Mouse (Mus musculus) layer of hippocampus, postnatal 14 days (tissue): Measurements from ENCODE around the gene Gm29094. TPM values are rescaled to one million over a fixed set of nuclear protein-coding genes. Genes with fewer than 3 reads are reported as not detected.
A peak's percentile ranks its signal among the peaks of the same experiment; 100 is the strongest.
"Not testable (repeated sequence)": the region's sequence is repeated elsewhere in the genome, so short reads cannot be mapped to it uniquely, and the experiment has no call there.

Experiments used
- DNase-seq, 2 experiments: peaks; one replicate each; pipeline ENCODE4 v3.0.0; 2021 to 2022; ENCODE audit warnings: low spot score in 2 of 2, mixed read lengths in 1 of 2
- long read RNA-seq, 2 experiments: library from polyadenylated mRNA; stranded (forward); transcript quantifications; one replicate each; pipeline ENCODE4 v2.0.0; 2021
- total RNA-seq, 2 experiments: library from RNA; stranded (reverse); gene quantifications; 2 replicates each; pipeline ENCODE4 v1.2.3; 2021

Gene Gm29094
- total RNA-seq = not detected
- long read RNA-seq, experiment 1 = 0 reads
- long read RNA-seq, experiment 2 = 0 reads

DNA sequence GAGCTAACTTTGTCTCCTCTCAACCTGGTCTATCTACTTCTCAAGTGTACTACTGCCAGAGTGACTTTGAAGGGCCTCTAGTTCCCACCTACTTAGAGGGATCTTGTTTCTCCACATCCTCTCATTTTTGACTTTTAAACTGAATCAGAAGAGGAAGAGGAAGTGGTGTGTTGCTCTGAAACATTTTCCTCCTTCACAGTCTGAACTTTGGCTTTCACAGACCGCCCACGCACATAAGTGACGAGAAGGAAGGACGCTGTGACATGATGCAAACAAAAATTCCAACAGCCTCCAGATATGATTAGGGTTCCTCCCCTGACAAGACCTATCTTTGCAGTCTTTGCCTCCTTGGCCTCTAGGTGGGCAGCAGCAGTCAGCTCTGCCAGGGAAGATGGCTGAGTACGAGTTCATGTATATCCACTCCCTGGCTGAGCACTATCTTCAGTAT is at the start of gene Gm29094, which contains the start of gene Bcl2a1b:
TSS of gene Gm29094 (plus strand) at position 411 of the 448 bp plus-strand sequence.
TSS of gene Bcl2a1b (plus strand) at position 241 of the 448 bp plus-strand sequence.
- DNase-seq = not testable (repeated sequence)

DNA sequence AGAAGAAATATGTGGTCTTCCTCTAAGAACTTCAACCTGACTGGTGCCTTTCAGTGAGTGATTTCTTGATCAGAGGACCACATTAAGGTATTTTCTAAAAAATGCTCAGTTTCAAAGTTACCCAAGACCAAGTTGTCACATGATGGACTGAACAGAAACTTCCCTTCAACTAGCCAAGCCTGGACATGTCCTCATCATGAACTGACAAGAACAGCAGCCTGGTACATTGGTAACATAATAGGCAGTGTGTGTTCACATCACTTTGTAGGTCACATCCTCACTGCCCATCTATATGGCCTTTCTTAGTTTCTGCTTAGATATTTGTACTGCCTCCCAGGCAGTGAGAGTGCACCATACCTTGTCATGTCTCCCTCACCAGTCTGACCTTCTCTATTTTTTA is 26.6 kb upstream of the Gm29094 start:
- not testable (repeated sequence) for DNase-seq

DNA sequence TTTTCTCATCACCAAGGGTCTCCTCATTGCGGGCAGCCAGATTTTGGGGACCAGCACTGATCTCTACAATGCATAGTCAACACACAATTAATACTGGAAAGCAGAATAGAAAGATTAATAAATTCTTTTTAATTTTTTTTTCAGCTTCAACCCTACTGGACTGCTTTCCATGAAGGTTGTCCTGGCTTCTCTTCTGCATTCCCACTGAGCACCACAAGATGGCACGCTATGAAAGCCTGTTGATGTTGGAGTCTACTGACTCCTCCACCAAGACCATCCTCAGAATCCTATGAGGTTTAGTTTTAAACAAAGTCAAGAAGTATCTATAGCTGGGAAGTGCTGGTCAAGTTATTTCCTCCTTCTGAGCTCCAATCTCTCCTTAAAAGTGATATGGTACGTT is 20.3 kb upstream of the Gm29094 start:
- peak; percentile 53 to 75 for DNase-seq

DNA sequence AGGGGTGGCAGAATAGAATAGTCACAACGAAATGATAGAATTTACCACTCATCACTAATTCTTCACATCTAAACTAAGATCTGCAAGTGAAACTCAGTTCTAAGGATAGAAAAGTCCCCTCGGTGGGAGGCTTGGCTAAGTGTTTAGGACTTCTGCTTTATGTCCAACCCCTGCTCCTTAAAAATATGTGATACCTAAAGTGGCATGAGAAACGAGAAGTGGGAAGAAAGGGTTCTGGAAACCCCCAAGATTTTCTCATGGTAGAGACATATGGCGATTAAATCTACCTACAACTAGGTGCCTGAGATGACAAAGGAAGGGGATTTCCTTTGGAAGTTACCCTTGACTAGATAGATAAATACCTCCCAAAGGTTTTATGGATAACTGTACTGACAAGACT is 19.7 kb upstream of the Gm29094 start:
- DNase-seq = not testable (repeated sequence)

DNA sequence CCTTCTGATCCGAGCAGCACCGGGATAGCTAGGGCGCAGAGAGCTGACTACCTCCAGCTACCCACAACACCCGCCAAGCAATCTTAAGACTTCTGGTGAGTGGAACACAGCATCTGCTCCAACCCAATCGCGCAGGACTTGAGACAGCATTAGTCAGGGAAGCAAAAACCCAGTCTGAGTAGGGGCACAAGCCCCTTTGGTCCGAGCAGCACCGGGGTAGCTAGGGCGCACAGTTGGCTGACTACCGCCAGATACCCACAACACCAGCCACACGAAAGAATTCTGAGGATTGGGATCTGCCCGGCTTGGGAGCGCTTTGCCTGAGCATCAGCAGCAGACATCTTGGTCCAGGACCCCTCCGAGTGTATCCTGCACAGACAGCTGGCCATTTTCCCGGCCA is 12.2 kb upstream of the Gm29094 start:
- not testable (repeated sequence) for DNase-seq

DNA sequence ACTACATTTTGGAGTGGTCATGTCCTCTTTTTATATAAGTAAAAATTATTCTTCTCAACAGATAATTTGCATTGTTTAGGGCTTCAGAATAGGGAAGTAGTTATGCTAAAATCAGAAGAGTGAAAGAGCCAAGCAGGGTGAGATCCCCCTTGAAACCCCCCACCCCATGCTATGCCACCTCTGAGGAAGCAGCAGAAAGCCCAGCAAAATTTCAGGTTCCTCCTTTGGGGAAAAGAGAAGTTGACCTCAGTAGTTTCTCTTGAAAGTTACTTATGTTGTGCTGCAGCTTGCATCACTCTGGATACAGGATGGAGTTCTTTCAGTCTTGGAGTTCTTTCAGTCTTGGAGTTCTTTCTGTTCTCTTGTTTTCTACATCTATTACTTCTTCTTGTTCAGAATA is 3.7 kb upstream of the Gm29094 start:
- not testable (repeated sequence) for DNase-seq

DNA sequence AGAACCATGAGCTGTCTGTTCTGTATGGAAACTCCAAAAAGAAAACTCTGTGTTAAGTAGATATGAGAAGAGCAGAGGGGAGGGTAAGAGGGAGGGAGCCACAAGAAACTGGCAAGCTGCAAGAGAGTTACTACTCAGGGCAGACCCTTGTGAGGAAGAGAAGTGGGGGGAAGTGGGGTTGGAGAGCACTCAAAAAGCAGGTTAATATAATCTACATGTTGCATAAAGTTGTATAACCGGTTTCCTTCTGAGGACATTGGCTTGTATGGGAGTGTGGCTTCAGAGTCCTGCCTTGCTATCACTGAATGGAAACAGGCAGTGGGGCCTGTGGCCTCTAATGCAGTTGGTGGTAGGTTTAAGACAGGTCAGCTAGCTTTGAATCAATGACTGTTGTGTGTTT is 1.7 kb upstream of the Gm29094 start:
- DNase-seq = not testable (repeated sequence)

DNA sequence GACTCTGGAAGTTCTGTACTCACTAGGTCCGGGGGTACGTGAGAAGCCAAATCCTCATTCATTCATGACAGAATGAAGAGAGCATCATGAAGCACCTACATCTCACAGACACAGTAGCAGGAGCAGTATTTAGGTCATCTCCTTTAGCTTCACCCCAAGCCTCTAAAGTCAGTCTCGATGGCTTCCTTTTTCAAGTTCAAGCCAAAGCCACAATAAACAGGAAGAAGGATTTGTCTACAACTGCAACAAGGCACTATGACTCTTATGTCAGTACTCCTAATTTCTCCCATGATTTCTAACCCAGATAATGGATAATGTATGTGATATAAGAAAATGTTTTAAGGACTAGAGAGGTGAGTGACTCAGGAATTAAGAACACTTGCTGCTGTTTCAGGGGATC is 830 bp upstream of the Gm29094 start:
- not testable (repeated sequence) for DNase-seq

DNA sequence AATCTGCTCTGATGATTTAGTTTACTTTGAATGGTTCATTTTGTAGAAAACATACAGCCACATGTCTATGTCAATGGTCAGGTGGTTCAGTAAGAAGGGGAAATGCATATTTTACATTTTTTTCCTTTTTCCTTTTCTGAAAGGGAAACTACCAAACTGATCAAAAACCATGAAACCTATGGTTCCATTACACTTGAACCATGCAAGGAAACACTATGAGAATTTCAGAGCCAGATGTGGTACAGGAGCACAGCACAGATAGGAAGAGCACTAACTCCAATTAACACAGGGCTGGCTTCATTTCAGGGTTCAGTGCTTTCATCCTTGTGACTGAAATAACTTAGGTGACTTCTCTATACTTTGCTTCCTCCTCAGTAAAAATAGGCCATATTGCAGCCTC is 3.1 kb downstream of the Gm29094 start:
- DNase-seq = not testable (repeated sequence)

DNA sequence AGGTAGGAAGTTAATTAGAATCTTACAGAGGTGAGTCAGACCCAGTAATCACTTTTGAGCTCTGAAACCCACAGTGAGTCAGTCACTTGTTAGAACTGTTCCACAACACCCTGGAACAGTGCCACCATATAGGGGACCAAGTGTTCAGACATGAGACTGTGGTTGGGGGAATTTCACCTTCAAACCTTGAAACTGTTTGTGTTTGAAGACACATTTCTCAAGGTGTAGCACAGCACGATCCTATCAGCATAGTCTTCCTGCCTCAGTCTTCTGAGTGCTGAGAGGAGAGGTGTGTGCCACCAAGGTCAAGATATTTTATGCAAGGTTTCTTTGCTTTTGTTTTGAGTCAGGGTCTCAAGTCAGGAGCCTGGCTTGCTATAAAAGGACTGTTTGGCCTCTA is 9.8 kb downstream of the Gm29094 start:
- DNase-seq = not testable (repeated sequence)

DNA sequence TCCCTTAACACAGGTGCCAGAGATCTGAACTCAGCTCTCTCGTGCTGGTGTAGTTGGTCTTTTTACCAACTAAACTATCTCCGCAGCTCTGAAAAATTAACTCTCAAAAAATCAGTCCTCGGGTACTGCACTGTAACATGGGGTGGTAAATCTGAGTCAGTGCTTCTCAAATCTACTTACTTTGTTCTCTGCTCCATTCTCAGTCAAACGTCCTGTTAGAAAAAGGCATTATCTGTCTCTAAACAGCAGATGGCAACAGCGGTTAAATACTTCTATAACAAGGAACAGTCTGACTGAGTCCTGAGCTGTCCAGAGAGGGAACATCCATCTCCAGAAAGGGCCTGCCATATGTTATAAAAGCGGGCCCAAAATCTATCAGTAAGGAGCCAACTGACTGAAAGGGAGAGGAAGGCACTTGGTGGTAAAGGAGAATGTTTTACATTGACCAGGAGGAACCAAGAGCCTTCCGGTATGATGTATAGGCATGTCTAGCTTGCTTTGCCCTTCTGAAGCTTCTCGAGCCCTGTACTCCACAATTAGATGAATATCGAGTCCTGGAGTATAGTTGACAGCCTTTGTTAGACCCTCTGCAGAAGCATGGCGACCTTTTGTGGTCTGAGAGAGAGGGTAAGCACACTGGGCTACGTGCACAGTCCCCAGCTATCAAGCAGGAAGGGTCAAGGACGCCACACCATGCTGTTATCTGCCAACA is 11.3 kb downstream of the Gm29094 start, which contains the start of gene Mthfs:
TSS of gene Mthfs (plus strand) at position 324 of the 712 bp plus-strand sequence.
- peak; percentile 28 to 44 for DNase-seq

DNA sequence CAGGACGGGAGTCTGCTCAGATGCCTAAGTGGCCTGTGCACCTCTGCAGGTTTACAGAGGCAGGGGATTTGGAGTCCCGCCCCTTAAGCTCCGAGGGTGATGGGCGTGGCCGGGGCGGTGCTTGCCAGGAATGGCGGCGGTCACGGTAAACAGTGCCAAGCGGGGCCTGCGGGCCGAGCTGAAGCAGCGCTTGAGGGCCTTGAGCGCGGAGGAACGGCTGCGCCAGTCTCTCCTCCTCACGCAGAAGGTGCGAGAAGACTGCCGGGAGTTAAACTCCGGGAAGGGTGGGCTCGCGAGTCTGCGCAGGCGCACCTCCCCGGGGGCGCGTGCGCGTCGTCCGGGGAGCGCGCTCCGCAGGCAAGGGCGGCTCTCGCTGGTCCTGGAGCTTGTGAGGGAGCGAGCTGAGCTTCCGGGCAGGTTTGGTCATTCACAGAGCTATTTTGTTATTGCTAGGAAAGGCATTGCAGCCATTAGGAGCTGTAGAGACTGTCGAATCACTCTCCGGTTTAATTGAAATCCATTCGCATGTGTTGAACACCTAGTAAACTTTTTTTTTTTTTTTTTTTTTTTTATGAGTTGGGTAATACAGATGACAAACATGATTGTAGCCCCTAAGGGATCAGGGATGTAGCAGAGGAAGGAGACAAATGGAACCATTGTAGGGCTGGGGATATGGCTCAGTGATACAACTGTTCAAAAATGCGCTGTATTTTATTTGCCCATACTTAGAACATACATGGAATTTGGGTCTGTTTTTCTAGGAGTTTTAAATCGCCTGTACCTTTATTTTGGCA is 12.1 kb downstream of the Gm29094 start:
- DNase-seq = peak; percentile 95 to 97

DNA sequence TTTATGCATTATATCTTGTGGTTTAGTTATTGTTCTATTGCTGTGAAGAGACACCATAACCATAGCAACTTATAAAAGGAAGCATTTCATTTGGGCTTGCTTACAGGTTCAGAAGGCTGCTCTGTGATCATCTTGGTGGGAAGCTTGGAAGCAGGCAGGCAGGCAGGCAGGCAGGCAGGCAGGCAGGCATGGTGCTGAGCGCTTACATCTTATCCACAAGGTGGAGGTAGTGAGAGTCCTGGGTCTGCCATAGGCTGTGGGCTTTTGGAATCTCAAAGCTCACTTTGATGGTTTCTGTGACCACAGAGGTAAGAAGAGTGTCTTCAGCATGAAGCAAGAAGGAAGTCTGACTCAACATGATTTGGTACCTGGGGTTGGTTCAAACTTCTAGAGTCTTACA is 13.2 kb downstream of the Gm29094 start:
- not testable (repeated sequence) for DNase-seq

DNA sequence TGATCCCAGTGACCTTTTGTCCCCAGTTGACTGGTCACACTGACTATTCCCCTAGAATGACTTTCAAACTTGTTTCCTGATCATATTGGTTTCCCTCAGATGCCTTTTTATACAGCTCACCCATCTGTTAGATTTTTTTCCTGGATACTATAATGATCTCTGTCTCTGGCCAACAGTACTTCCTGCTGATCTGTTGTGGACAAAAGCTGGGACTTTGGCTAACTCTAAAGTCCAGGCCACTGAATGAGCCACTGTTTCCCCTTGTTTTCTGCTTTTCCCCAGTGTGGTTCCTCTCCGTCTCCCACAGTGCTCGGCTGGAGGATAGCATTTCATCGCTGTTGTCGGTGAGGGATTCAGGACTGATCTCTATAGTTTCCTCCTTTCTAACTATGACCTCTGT is 19.0 kb downstream of the Gm29094 start:
- DNase-seq = not testable (repeated sequence)

DNA sequence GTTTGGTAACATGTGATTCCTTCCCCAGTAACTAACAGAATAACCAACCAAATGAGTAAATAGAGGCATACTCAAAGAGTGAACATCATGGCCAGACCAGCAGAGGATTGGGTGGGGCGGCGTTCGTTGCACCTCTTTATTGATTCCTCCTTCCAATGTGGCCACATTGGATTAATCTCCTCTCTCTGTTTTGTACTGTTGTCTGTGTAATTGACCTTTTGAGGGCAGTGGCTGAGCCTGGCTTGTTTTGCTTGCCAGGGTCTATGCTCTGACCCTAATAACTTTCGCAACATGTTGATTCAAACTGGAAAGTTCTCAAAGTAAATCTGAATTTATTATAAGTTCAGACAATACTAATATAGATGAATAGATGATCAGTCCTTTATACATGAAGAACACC is 20.5 kb downstream of the Gm29094 start:
- not testable (repeated sequence) for DNase-seq

DNA sequence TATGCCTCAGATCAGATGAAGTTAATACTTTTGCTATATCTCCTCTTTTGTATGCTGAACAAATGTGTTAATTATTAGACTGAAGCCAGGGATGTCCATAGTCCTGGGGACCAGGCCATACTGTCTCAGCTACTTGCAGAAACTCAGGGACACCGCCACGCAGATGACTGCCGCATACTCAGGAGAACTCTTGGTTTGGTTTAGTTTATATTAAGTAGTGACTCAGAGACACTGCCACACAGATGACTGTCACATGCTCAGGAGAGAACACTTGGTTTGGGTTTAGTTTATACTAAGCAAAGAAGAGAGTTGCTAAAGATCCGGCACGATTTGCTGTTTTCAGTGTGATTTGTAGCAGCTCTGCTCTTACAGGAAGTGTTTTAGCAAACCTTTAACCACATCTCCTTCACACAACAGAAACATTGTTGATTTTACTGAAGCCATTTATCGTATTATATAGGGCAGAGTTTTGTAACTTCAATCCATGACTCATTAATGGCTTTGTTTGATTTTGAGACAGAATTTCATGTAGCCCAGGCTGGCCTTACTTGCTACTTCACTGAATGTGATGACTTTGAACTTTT is 21.6 kb downstream of the Gm29094 start:
- not testable (repeated sequence) for DNase-seq

DNA sequence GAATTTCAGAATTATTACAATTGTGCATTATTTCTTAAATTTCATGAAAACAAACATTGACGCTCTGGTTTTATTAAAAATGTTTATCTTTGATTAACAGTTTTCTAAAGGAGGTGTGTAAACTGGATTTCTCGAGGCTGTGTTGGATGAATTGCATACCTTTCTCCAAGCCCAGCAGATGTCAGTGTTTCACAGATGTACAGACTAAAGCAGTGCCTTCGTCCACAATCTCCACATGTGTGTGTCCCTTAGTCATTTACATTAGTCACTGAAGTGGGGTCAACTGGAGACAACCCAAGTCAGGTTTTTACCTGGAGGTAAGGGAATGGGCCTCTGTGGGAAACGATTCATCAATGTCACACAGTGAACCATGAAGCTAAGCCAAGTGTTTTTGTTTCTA is 26.9 kb downstream of the Gm29094 start:
- DNase-seq = peak in 1 of 2 experiments; percentile 44

DNA sequence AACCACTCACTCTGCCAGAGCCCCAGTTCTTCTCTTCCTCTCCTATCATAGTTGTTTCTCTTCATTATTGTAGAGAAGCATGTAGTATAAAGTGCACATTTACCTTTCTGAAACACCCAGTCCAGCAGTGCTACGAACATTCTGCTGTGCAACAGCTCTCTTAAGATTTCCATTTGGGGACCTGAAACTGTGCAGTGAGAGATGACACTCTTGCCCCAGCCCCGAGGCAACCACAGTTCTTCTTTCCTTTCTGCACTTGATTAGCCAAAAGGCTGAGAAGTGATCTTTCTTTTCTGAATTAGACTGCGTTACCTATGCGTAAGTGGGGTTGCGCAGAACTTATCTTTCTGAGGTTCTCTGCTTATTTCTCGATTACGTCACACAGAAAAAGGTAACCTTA is 28.9 kb downstream of the Gm29094 start:
- DNase-seq = no peak

DNA sequence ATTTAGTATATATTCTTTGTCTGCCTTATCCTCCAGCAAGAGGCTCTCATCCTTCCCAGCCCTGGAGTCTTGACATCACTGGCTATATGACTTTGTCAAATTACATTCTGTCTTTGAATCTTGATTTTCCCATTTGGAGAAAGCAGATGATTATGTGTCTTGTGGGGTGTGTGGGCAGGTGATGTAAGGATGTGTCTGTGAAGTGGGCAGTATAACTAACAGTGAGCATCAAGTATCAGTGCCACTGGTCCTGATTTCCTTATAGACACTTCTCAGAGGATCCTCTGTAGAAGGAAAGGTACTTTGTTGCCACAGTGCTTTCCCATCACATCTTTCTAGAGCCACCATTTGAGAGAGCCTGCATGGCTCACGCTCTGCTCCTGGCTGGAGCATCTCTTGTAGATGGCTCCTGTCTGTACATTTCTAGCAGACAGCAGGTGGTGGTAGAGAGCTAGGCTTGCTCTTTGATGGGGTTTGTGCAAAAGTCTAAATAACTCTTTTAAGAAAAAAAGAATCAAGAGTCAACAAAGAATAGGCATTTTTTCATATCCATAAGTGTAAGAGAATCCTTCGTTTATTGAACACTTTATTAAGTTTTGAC is 31.8 kb downstream of the Gm29094 start:
- DNase-seq = peak; percentile 66 to 72

DNA sequence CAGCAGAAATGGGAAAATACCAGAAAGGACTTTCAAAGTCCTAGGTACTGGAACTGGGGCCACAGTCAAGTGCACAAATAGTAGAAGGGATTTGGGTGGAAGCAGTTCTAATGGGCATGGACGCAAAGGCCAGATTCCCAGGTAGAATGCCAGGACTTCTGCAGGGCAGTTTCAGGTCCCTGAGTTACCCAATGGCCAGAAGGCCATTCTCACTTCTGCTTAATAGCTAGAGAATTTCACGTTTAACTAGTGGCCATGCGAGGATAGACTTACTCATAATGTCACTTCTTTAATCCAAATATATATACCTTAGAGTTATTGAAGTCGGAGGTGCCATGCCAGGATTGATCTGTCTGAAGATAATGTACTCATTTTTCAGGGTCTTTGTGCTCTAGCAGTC is 38.0 kb downstream of the Gm29094 start:
- not testable (repeated sequence) for DNase-seq

DNA sequence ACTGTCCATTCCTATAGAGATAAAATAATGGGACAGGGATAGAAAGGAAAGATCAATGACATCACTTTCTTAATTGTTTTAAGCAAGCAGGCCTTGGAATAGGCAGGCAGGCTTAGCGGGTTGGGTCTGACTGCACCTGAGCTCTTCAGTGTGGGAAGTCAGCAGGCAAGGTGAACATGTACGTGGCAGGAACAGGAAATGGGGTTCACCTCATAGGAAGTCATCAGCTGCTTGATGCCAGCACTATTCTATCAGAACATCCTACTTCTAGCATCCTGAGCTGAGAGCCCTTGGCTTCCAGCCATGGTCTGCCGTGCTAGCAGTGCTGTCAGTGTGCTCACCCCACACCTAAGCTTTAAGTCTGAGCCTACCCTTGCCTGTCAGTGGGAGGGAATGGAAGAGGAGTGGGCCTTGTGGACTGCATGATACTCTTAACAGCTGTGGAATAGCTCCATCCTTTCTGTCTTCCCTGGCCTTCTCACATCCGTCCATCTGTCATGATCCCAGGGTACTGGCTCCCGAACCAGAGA is 39.9 kb downstream of the Gm29094 start:
- not testable (repeated sequence) for DNase-seq
